Comparison of ENCODE assay signal across 7 mouse cellular contexts in genomic region chr4:152158585-152159284, GRCm38 (mm10). TPM values are rescaled to one million over a fixed set of nuclear protein-coding genes. Genes with fewer than 3 reads are reported as not detected.
A peak's percentile ranks its signal among the peaks of the same experiment; 100 is the strongest.
DNase-seq lines count a peak whose midpoint lies in the region; ATAC-seq and TF ChIP-seq lines count a peak whose summit lies in the region.

Gene Hes2, plus strand, starts transcription at chr4:152158867.

- in situ Hi-C loops in CH12.LX (cut with MboI; ENCODE audit: low pct_ligation_motif_present, low pct_unique_long_range_greater_than_20kb, low sequenced_read_pairs) (no loop called here), ES-E14 (cut with MboI; ENCODE audit: low sequenced_read_pairs in 2 of 2, unreplicated experiment in 2 of 2) (no loop called here)

- TF ChIP-seq RAD21 in CH12.LX (IDR thresholded peaks at IDR 0.05; ENCODE audit: low read depth, low read length): no peak

- peaks cover 16% of the 10 kb centered on the region for H3K9me3 ChIP-seq in CH12.LX (replicated peaks; ENCODE audit: low read length)
- no peaks in the 10 kb centered on the region for H3K9me3 ChIP-seq in ES-E14 (ENCODE audit: control insufficient read depth, insufficient read depth, low read depth, low read length)
- H3K9me3 ChIP-seq in hindbrain, embryonic 14.5 days (ENCODE audit: control insufficient read depth, low read length): no peaks in the 10 kb centered on the region
- no peaks in the 10 kb centered on the region for H3K9me3 ChIP-seq in liver, postnatal 0 days (ENCODE audit: low read length)

- H3K27ac ChIP-seq in CH12.LX (ENCODE audit: insufficient read depth, low read depth) (no peak within 1 kb of the TSS), ES-E14 (ENCODE audit: insufficient read depth, low read depth, low read length, poor library complexity, severe bottlenecking) (no peak within 1 kb of the TSS)
- no peak within 1 kb of the TSS for H3K27ac ChIP-seq in hindbrain, embryonic 14.5 days
- H3K27ac ChIP-seq in liver, postnatal 0 days (ENCODE audit: low read depth): no peak within 1 kb of the TSS

- peak within 1 kb of the TSS in 1 of 3 experiments; percentile 1 for H3K4me3 ChIP-seq in CH12.LX (replicated peaks in 1 of 3; ENCODE audit: low read depth in 2 of 3, low read length in 2 of 3, poor library complexity in 1 of 3)
- peak within 1 kb of the TSS; percentile 61 to 69 for H3K4me3 ChIP-seq in ES-E14 (ENCODE audit: insufficient read depth in 1 of 2, low read depth in 1 of 2, low read length in 2 of 2, poor library complexity in 1 of 2, severe bottlenecking in 1 of 2)
- H3K4me3 ChIP-seq in hindbrain, embryonic 14.5 days (replicated peaks; ENCODE audit: low read length): peak within 1 kb of the TSS; percentile 5
- H3K4me3 ChIP-seq in liver, postnatal 0 days (ENCODE audit: low read depth, low read length): peak within 1 kb of the TSS; percentile 36

- no peak for TF ChIP-seq EP300 in CH12.LX (IDR thresholded peaks at IDR 0.05; ENCODE audit: low read length)
- TF ChIP-seq EP300 in liver, postnatal 0 days (IDR thresholded peaks at IDR 0.05; ENCODE audit: low read depth): no peak

- peak within 1 kb of the TSS; percentile 65 for H3K4me2 ChIP-seq in CH12.LX (ENCODE audit: insufficient read depth, low read depth, poor library complexity, severe bottlenecking)
- H3K4me2 ChIP-seq in hindbrain, embryonic 14.5 days (replicated peaks): peak within 1 kb of the TSS; percentile 19
- H3K4me2 ChIP-seq in liver, postnatal 0 days (ENCODE audit: low read depth, low read length): peak within 1 kb of the TSS; percentile 62

- no peaks in the 10 kb centered on the region for H3K79me2 ChIP-seq in CH12.LX (replicated peaks; ENCODE audit: control insufficient read depth, extremely low read depth, insufficient read depth, poor library complexity, severe bottlenecking)

- DNase-seq in CH12.LX (ENCODE audit: extremely low read depth): no peak
- no peak for DNase-seq in ES-E14 (ENCODE audit: low read depth, low spot score)
- no peak for DNase-seq in hindbrain, embryonic 14.5 days (ENCODE audit: low spot score)
- DNase-seq in liver, postnatal 0 days: no peak
- no peak for DNase-seq in cerebellum, adult 9-10 months
- no peak for DNase-seq in right cerebral cortex, postnatal 4 days
- no peak for DNase-seq in thymus, postnatal 14 days

- peaks cover 62% of the 10 kb centered on the region for H3K27me3 ChIP-seq in CH12.LX (replicated peaks)
- peaks cover 82% of the 10 kb centered on the region for H3K27me3 ChIP-seq in hindbrain, embryonic 14.5 days (ENCODE audit: control insufficient read depth, insufficient read depth, low read length)
- H3K27me3 ChIP-seq in liver, postnatal 0 days (ENCODE audit: insufficient read depth, low read length): peaks cover 48% of the 10 kb centered on the region

- no peak for TF ChIP-seq CTCF in CH12.LX (conservative IDR thresholded peaks at IDR 0.05 in 1 of 2, IDR thresholded peaks at IDR 0.05 in 1 of 2; ENCODE audit: low read depth in 2 of 2, low read length in 2 of 2)
- no peak for TF ChIP-seq CTCF in liver, postnatal 0 days (IDR thresholded peaks at IDR 0.05; ENCODE audit: low read depth)

- TF ChIP-seq POLR2A in CH12.LX (IDR thresholded peaks at IDR 0.05; ENCODE audit: low read depth, low read length): no peak

- 3% methylated on average over 35 of the region's 35 CpGs for WGBS in hindbrain, embryonic 14.5 days
- WGBS in liver, postnatal 0 days (ENCODE audit: insufficient replicate concordance): 4% methylated on average over 35 of the region's 35 CpGs

- ATAC-seq in hindbrain, embryonic 14.5 days (ENCODE audit: low FRiP score): no peak
- ATAC-seq in liver, postnatal 0 days: peak; percentile 40; the same call in 1 of the 2 replicates

- H3K4me1 ChIP-seq in CH12.LX (ENCODE audit: control insufficient read depth in 1 of 2, insufficient read depth in 2 of 2) (peaks cover 6 to 22% of the 10 kb centered on the region in 2 experiments), ES-E14 (ENCODE audit: control insufficient read depth in 2 of 2, insufficient read depth in 2 of 2, low read length in 2 of 2, poor library complexity in 1 of 2) (peaks cover 2 to 3% of the 10 kb centered on the region in 2 experiments; a peak in 2 of 4 replicates)
- peaks cover 3% of the 10 kb centered on the region; the same call in 1 of the 2 replicates for H3K4me1 ChIP-seq in hindbrain, embryonic 14.5 days (replicated peaks; ENCODE audit: control insufficient read depth, insufficient read depth, low read length)
- peaks cover 15% of the 10 kb centered on the region for H3K4me1 ChIP-seq in liver, postnatal 0 days (ENCODE audit: insufficient read depth)

- dilution Hi-C loops in CH12.LX (cut with MboI; ENCODE audit: extremely low pct_ligation_motif_present, extremely low pct_unique_long_range_greater_than_20kb, low sequenced_read_pairs): no loop called here

- H3K9ac ChIP-seq in CH12.LX (ENCODE audit: insufficient read depth, low read depth) (0 out of 2 replicates have a peak within 1 kb of the TSS, but pooled peaks have one; percentile 16), ES-E14 (ENCODE audit: insufficient read depth, low read depth, low read length, poor library complexity, severe bottlenecking) (no peak within 1 kb of the TSS)
- H3K9ac ChIP-seq in hindbrain, embryonic 14.5 days: no peak within 1 kb of the TSS
- H3K9ac ChIP-seq in liver, postnatal 0 days (replicated peaks): no peak within 1 kb of the TSS

- H3K36me3 ChIP-seq in CH12.LX (replicated peaks in 1 of 2; ENCODE audit: control insufficient read depth in 1 of 2, insufficient read depth in 1 of 2, low read length in 1 of 2) (no peaks in the 10 kb centered on the region), ES-E14 (ENCODE audit: control insufficient read depth, insufficient read depth, low read length, poor library complexity, severe bottlenecking) (no peaks in the 10 kb centered on the region)
- no peaks in the 10 kb centered on the region for H3K36me3 ChIP-seq in hindbrain, embryonic 14.5 days (replicated peaks; ENCODE audit: control insufficient read depth, insufficient read depth)
- no peaks in the 10 kb centered on the region for H3K36me3 ChIP-seq in liver, postnatal 0 days (replicated peaks; ENCODE audit: insufficient read depth, low read length)

TF ChIP-seq in CH12.LX, 34 proteins besides CTCF, POLR2A, EP300 and RAD21:
- TF ChIP-seq BHLHE40 (IDR thresholded peaks at IDR 0.05; ENCODE audit: low read depth, low read length): 0 out of 2 replicates have a peak, but pooled peaks have one; percentile 15
- TF ChIP-seq MAX (IDR thresholded peaks at IDR 0.05; ENCODE audit: low read length): 0 out of 2 replicates have a peak, but pooled peaks have one; percentile 6
- TF ChIP-seq ZKSCAN1 (IDR thresholded peaks at IDR 0.05; ENCODE audit: borderline replicate concordance, low read depth, low read length): no peak
- no peak for TF ChIP-seq CHD2 (IDR thresholded peaks at IDR 0.05; ENCODE audit: low read length)
- peak; percentile 76 for TF ChIP-seq MXI1 (IDR thresholded peaks at IDR 0.05; ENCODE audit: low read depth, low read length)
- TF ChIP-seq USF1 (IDR thresholded peaks at IDR 0.05; ENCODE audit: low read depth, low read length): peak; percentile 38

TF ChIP-seq in ES-E14, 5 proteins besides CTCF, POLR2A, EP300 and RAD21:
- no peak for TF ChIP-seq HCFC1 (IDR thresholded peaks at IDR 0.05; ENCODE audit: borderline replicate concordance, insufficient read depth, low read length)
- TF ChIP-seq MAFK (IDR thresholded peaks at IDR 0.05; ENCODE audit: insufficient read depth, low read depth, low read length): no peak
- TF ChIP-seq CHD2 (IDR thresholded peaks at IDR 0.05; ENCODE audit: low read depth, low read length): no peak
- TF ChIP-seq ZNF384 (IDR thresholded peaks at IDR 0.05; ENCODE audit: low read depth, low read length): no peak
- no peak for TF ChIP-seq ZC3H11A (IDR thresholded peaks at IDR 0.05; ENCODE audit: borderline replicate concordance, low read depth, low read length)
TF ChIP-seq in ES-E14: peak in this region for 0.

RNA-seq across cellular contexts. Expression of gene Hes2, which starts in this region (rescaled TPM):
- total RNA-seq in CH12.LX (2012; rRNA removed) (not detected in 2 replicates), CH12.LX (2014; rRNA removed) (not detected in 2 replicates), ES-E14 (2012; rRNA removed) (0.32 and 0.58 TPM in 2 replicates)
- polyA plus RNA-seq in CH12.LX (2012; ENCODE audit: insufficient read length, low read depth): not detected in 2 replicates
- polyA plus RNA-seq in hindbrain, embryonic 14.5 days (2014; fragmentation: Nextera tagmentation; extraction: Ambion mirVana): not detected in 2 replicates
- polyA plus RNA-seq in liver, postnatal 0 days (2015; fragmentation: Nextera tagmentation; extraction: Ambion mirVana): not detected in 2 replicates

Comparison
In these comparisons a context has a peak if more than half of its experiments do, and no peak if none do; other contexts are left out.
1. Peak in ATAC-seq, H3K4me3 ChIP-seq and H3K4me2 ChIP-seq in liver, postnatal 0 days; RNA of the gene not detected or under 1 TPM.